Mouse (Mus musculus) heart, adult 2 months (tissue): ENCODE data around the gene Olfr191.

Experiments used
- CTCF ChIP-seq: fragments of 200-600 bp; IDR thresholded peaks from 2 replicates; pipeline ENCODE4 v1.8.1; 2022; ENCODE audit warnings: antibody characterized with exemption, mild to moderate bottlenecking, moderate library complexity
- POLR2A ChIP-seq: fragments of 200-500 bp; IDR thresholded peaks from 2 replicates; pipeline ENCODE4 v1.6.1; 2011; ENCODE audit warnings: mild to moderate bottlenecking, low read depth, low read length, control low read depth; ENCODE audit not compliant: insufficient read depth

- TF ChIP-seq CTCF (no peak), POLR2A (no peak)
Measured at GRCm38 (mm10) chr16:59047579-59047978, 42.0 kb downstream of the Olfr191 start.
